Mouse (Mus musculus): ENCODE data around the gene Taf6. TPM values are rescaled to one million over a fixed set of nuclear protein-coding genes. Genes with fewer than 3 reads are reported as not detected.

Taf6 gene
- total RNA-seq (2012; rRNA removed) = 60.9 and 62.1 TPM in 2 replicates
- total RNA-seq (2014; rRNA removed) = 59.8 and 60.2 TPM in 2 replicates
- 56.8 and 61.5 TPM in 2 replicates for polyA plus RNA-seq (2012; ENCODE audit: insufficient read length, low read depth)

DNA sequence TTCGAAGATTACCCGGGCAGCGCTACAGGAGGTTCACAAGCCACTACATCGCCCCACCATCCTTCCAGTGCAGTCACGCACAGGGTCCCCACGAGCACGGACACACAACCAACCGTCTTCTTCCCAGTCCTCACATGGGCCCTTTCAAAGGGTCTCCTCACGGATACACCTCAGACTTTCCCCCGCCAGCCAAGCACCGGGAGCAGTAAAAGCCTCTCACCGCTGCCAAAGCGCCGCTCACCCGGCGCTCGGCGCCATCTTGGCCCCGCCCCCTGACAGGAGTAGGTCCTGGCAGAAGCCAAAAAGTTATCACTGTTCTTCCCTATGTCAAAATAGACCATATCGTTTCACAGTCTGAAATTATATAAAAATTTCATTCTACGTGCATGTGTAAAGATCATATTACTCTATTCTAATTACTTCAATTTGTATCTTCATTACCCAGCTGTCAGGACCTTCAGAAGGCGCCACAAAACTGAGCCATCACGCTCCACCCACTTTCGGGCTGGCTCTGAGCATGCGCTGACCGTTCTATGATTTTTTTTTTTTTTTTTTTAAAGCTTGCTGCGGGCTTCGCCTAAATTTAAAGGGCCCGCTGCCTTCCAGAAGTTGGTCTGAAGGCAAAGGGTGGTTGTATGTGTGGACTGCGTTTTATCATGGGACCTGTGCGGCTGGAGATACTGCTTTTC lies at the start of gene Taf6, which contains the start of gene Cnpy4:
Taf6 (minus strand) TSS at position 502 of the 689 bp plus-strand sequence.
Cnpy4 (plus strand) TSS at position 536 of the 689 bp plus-strand sequence.
- Histone ChIP-seq H3K4me3 (replicated peaks in 1 of 3; ENCODE audit: low read depth in 2 of 3, low read length in 2 of 3, poor library complexity in 1 of 3) (peak within 1 kb of the TSS; percentile 86 to 96 (median 92)), H3K9me3 (replicated peaks; ENCODE audit: low read length) (no peaks in the 10 kb centered on the region), H3K4me2 (ENCODE audit: insufficient read depth, low read depth, poor library complexity, severe bottlenecking) (peak within 1 kb of the TSS; percentile 83), H3K79me2 (replicated peaks; ENCODE audit: control insufficient read depth, extremely low read depth, insufficient read depth, poor library complexity, severe bottlenecking) (0 out of 2 replicates have a peak, but pooled peaks cover 3% of the 10 kb centered on the region), H3K9ac (ENCODE audit: insufficient read depth, low read depth) (peak within 1 kb of the TSS; percentile 98), H3K27me3 (replicated peaks) (no peaks in the 10 kb centered on the region), H3K27ac (ENCODE audit: insufficient read depth, low read depth) (peak within 1 kb of the TSS; percentile 38), H3K36me3 (replicated peaks in 1 of 2; ENCODE audit: control insufficient read depth in 1 of 2, insufficient read depth in 1 of 2, low read length in 1 of 2) (peaks cover 38 to 57% of the 10 kb centered on the region in 2 experiments), H3K4me1 (ENCODE audit: control insufficient read depth in 1 of 2, insufficient read depth in 2 of 2) (peaks cover 3 to 17% of the 10 kb centered on the region in 2 experiments; a peak in 3 of 4 replicates)
- peak; percentile 87 for DNase-seq (ENCODE audit: extremely low read depth)
- dilution Hi-C loops (cut with MboI; ENCODE audit: extremely low pct_ligation_motif_present, extremely low pct_unique_long_range_greater_than_20kb, low sequenced_read_pairs) = no loop called here
- in situ Hi-C loops (cut with MboI; ENCODE audit: low pct_ligation_motif_present, low pct_unique_long_range_greater_than_20kb, low sequenced_read_pairs) = no loop called here
- TF ChIP-seq ETS1 (conservative IDR thresholded peaks at IDR 0.05; ENCODE audit: low read depth, low read length) (no peak), UBTF (IDR thresholded peaks at IDR 0.05; ENCODE audit: low read depth, low read length) (no peak; the same call in 1 of the 2 replicates), NRF1 (IDR thresholded peaks at IDR 0.05; ENCODE audit: low read depth, low read length) (peak; percentile 87), TBP (conservative IDR thresholded peaks at IDR 0.05; ENCODE audit: low read depth, low read length) (peak; percentile 96), ELF1 (IDR thresholded peaks at IDR 0.05; ENCODE audit: low read depth, low read length) (no peak), RAD21 (IDR thresholded peaks at IDR 0.05; ENCODE audit: low read depth, low read length) (no peak), RCOR1 (conservative IDR thresholded peaks at IDR 0.05; ENCODE audit: low read depth, low read length) (no peak), POLR2A (IDR thresholded peaks at IDR 0.05; ENCODE audit: low read depth, low read length) (peak; percentile 98), PAX5 (IDR thresholded peaks at IDR 0.05; ENCODE audit: low read length) (no peak), EP300 (IDR thresholded peaks at IDR 0.05; ENCODE audit: low read length) (no peak), ZC3H11A (IDR thresholded peaks at IDR 0.05; ENCODE audit: low read depth, low read length) (no peak), USF2 (conservative IDR thresholded peaks at IDR 0.05; ENCODE audit: low read depth, low read length) (no peak), JUND (conservative IDR thresholded peaks at IDR 0.05; ENCODE audit: low read depth, low read length) (no peak), MXI1 (IDR thresholded peaks at IDR 0.05; ENCODE audit: low read depth, low read length) (no peak; the same call in 1 of the 2 replicates), KAT2A (IDR thresholded peaks at IDR 0.05; ENCODE audit: insufficient replicate concordance, low read length) (no peak), CHD1 (IDR thresholded peaks at IDR 0.05; ENCODE audit: low read depth, low read length) (no peak), TCF12 (IDR thresholded peaks at IDR 0.05; ENCODE audit: low read depth, low read length) (peak; percentile 95), MEF2A (IDR thresholded peaks at IDR 0.05; ENCODE audit: borderline replicate concordance, low read depth, low read length) (no peak), ZMIZ1 (IDR thresholded peaks at IDR 0.05; ENCODE audit: low read depth, low read length) (no peak), JUN (IDR thresholded peaks at IDR 0.05; ENCODE audit: insufficient read depth, low read depth, low read length) (no peak), MAFK (IDR thresholded peaks at IDR 0.05; ENCODE audit: insufficient replicate concordance, low read length) (no peak), POLR2AphosphoS2 (IDR thresholded peaks at IDR 0.05; ENCODE audit: low read depth, low read length) (no peak), GABPA (IDR thresholded peaks at IDR 0.05; ENCODE audit: insufficient replicate concordance, low read depth, low read length) (no peak), ZNF384 (IDR thresholded peaks at IDR 0.05; ENCODE audit: low read depth, low read length) (peak; percentile 99), MYC (IDR thresholded peaks at IDR 0.05; ENCODE audit: low read depth, low read length) (0 out of 2 replicates have a peak, but pooled peaks have one; percentile 0), SIN3A (IDR thresholded peaks at IDR 0.05; ENCODE audit: low read length) (peak; percentile 91), SMC3 (IDR thresholded peaks at IDR 0.05; ENCODE audit: low read depth, low read length) (no peak), CHD2 (IDR thresholded peaks at IDR 0.05; ENCODE audit: low read length) (no peak), IRF4 (IDR thresholded peaks at IDR 0.05; ENCODE audit: low read depth, low read length) (no peak), MAZ (IDR thresholded peaks at IDR 0.05; ENCODE audit: low read depth, low read length) (no peak), CTCF (conservative IDR thresholded peaks at IDR 0.05 in 1 of 2, IDR thresholded peaks at IDR 0.05 in 1 of 2; ENCODE audit: low read depth in 2 of 2, low read length in 2 of 2) (no peak), E2F4 (IDR thresholded peaks at IDR 0.05; ENCODE audit: insufficient replicate concordance, low read depth, low read length) (peak; percentile 91; the same call in 1 of the 2 replicates), ZKSCAN1 (IDR thresholded peaks at IDR 0.05; ENCODE audit: borderline replicate concordance, low read depth, low read length) (no peak), HCFC1 (IDR thresholded peaks at IDR 0.05; ENCODE audit: low read depth, low read length) (peak; percentile 75), MAX (IDR thresholded peaks at IDR 0.05; ENCODE audit: low read length) (no peak), BHLHE40 (IDR thresholded peaks at IDR 0.05; ENCODE audit: low read depth, low read length) (no peak), NELFE (IDR thresholded peaks at IDR 0.05; ENCODE audit: low read depth, low read length) (peak; percentile 93), USF1 (IDR thresholded peaks at IDR 0.05; ENCODE audit: low read depth, low read length) (no peak)
